Mouse (Mus musculus) kidney, adult 9 months (tissue): ENCODE results near the gene Gm10959.
"Not testable (repeated sequence)": the region's sequence is repeated elsewhere in the genome, so short reads cannot be mapped to it uniquely, and the experiment has no call there.

ENCODE experiments used
- DNase-seq: peaks from one replicate; pipeline ENCODE4 v3.0.0; 2022

Gm10959 gene

DNA sequence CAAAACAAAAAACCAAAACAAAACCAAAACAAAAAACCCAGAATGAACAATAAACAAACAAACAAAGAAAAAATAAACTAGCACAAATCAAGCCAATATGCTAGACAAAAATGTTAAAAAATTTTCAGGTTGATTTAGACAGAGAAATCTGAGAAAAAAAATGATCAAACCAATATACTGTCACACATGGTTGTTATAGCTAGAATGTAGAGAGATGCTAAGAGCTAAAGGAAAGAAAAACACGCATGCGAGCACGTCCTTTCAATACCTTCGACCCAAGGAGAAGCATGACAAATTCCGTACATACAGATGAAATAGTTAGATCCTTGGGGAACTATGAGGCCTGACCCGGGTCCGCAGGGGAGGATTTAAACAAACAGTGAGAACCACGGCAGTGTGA, at the start of gene Gm10959:
Gm10959 (minus strand) TSS at position 101 of the 400 bp plus-strand sequence.
- no peak for DNase-seq

DNA sequence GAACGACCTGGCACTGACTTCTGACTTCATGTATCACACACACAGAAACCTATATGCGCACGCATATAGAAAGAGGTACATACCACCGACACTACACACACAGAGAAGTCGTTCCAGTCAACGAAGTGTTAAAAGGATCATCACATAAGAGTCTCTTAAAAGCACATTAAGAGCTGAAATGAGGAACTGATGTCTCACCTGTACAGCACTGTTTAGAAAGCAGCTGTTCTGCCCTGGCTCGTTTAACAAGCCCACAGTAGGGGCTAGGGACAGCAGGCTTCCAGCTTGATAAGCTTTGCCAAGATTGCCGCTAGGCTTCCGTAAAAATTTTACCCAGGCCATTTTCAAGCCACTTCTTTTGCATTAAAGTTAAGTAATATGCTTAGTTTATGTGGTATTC, 49.2 kb upstream of the Gm10959 start:
- no peak for DNase-seq

DNA sequence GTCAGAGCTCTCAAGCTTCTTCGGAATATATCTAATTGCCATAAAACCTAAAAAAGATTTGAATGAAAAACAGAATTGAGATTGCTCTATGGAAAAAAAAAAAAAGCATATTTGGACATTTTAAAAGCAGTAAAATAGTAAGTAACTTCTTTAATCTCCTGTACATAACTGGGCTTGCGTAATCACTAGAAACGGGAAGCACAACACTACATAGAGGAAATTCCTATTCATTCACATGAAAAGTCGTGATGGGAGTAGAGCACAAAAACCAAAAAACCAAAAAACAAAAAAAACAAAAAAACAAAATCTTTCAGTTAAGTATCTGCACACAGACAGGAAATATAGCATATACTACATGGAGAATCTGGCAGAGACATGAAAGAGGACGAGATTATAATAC, 45.1 kb upstream of the Gm10959 start:
- DNase-seq: no peak

DNA sequence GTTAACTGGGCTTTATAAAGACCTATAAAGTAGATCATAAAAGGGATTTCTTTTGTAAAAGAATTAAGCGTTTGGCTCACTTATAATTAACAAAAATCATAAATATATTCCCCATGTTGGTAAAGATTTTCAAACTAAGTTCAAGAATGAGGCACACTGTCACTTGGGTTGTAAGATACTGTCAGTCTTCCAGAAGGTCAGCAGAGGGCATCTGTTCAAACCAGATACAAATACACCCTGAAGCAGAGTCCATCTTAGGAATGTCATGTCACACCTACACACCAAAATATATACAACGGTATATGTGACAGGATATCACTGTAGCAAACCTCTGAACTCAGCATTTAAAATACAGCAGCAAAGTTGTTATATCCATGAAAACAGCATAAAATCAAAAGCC, 31.0 kb upstream of the Gm10959 start:
- DNase-seq: no peak

DNA sequence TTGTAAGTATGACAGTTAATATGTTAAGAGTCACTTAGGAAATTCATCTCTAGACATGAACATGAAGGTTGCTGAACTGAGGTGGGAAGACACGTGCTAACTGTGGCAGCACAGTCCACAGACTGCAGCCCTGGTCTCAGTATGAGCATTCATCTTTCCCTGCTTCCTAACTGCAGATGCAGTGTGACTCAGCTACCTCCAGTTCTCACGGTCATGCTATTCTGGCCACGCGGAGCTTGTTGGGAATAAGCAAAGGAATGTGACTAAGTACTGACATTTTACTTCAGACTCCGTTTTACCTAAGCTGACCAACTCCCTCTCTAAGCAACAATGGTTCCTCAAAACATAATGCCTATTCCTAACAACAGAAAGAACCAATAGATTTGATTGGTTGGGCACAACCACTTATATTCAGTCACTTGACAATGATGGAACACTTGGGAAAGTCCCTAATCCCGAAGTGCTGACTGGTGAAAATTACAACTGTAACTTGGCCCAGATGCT, 24.3 kb upstream of the Gm10959 start:
- DNase-seq: no peak

DNA sequence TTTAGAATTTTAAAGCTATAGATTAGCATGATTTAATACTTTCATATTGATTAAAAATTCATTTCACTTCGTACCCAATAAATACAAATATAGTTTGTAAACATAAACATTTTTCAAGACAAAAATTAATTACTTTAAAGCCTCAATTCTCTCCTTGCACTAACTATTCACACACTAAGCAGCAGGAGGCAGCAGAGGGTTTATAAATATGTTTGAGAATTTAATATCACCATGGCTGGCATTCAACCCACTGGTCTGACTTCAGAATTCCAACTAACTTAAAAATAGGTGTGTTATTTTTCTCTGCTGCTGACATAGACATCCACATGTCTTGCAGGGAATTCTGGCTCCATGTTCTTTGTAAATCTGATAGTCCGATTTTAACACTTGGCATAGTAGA, 20.1 kb upstream of the Gm10959 start:
- peak; percentile 50 for DNase-seq

DNA sequence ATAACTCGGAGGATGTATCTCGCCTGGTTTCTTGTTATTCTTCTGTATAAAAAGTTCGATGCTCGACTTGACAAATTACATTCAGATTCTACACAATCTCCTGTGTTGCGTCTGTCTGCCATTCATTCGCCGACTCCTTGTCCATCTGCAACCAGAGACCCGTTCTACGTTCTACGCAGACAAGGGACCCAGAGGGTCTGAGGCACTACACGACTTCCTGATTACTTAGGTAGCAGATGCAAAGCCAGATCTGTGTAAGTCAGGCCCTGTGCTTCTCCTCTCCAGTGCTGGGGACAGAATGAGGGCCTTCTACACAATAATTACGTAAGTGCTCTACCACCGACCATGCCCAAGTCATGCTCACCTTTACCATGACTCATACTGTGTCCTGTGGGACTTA, 18.0 kb upstream of the Gm10959 start:
- DNase-seq: not testable (repeated sequence)

DNA sequence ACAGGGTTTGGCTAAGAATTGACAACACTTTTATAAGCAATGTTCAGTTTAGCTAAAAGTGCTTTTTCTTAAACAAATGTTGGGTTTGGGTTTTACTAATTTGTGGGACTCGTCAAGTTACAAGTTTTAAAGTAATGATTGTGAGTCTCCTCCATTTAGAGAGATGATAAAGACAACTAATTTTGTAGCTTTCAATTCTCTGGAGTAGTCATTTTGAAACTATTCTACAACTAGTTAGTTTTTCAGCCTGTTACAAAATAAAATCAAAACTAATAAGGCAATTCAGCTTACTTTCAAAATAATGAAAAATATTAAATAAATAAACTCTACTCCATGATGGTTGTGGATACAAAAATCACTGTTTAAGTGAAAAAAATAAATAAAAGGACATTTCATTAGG, 13.3 kb upstream of the Gm10959 start:
- DNase-seq: no peak

DNA sequence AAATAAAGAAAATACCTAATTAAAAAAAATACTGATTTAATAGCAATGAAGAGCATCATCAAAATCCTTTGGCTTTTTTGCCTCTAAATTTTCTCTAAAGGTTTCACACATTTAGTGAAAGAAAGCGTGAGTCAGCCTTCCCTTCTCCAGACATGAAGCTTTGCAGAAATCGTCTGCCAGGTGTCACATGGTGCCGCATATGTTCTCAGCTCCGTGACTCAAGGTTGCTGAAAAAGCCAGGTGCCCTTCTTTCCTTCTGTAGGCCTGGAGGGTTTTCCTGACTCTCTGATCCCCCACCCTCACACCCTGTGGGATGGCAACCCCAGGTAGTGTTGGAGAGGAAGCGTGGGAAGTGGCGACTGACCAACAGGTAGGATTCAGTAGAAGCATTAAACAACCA, 10.6 kb upstream of the Gm10959 start:
- DNase-seq: no peak

DNA sequence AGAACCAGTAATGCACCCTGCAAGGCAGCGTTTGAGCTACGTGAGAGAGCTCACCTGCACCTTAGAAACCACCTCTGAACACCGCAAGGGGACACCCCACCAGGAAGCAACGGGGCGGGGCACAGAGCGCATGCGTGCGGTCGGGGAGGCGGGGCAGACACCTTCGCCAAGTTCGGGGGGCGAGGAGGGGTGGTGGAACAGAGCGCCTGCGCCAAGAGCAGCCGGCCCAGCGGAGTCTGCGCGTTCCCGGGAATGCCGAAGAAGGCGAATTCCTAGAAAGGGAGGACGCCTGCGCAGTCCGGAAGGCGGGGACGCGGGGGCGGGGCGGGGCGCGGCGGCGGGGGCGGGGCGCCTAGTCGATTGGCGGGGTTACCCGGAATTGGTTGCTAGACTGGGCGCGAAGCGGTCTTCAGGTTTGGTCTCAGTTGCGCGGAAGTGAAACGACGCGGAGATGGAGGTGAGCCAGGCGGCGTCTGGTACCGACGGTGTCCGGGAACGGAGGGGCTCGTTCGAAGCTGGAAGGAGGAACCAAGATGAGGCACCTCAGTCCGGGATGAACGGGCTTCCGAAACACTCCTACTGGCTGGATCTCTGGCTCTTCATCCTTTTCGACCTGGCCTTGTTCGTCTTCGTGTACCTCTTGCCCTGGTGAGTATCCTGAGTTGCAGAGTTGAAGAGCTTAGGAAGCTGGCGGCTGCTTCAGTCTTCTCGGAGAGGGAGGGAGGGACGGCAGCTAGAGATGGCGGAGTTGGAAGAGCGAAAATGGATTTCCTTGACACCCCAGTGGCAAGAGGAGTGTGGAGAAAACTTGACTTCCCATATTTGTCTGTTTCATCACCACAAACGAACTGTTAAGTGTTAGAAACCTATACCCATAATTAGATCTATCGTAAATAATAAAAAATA, 5.1 kb upstream of the Gm10959 start, which contains the start of gene 1810037I17Rik:
1810037I17Rik (plus strand) TSS at position 195 of the 906 bp plus-strand sequence.
- peak; percentile 97 for DNase-seq

DNA sequence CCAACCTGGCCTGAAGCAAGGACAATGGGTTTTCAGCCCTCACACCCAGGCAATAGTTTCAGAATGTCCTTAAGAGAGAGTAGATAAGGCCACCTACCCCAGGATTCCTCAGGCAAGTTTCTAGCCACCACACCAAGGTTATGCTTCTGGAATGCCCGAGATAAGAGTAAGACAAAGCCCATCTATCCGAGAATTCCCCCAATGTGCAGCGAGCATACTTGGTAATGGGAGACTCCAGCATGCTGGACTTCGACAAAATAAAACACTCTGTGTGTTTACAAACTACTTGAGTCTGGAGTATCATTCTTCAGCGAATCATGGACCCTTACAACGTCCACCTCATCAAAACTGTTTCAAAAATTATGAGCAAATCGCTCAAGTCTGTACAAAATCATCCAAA, 4.0 kb upstream of the Gm10959 start:
- no peak for DNase-seq

DNA sequence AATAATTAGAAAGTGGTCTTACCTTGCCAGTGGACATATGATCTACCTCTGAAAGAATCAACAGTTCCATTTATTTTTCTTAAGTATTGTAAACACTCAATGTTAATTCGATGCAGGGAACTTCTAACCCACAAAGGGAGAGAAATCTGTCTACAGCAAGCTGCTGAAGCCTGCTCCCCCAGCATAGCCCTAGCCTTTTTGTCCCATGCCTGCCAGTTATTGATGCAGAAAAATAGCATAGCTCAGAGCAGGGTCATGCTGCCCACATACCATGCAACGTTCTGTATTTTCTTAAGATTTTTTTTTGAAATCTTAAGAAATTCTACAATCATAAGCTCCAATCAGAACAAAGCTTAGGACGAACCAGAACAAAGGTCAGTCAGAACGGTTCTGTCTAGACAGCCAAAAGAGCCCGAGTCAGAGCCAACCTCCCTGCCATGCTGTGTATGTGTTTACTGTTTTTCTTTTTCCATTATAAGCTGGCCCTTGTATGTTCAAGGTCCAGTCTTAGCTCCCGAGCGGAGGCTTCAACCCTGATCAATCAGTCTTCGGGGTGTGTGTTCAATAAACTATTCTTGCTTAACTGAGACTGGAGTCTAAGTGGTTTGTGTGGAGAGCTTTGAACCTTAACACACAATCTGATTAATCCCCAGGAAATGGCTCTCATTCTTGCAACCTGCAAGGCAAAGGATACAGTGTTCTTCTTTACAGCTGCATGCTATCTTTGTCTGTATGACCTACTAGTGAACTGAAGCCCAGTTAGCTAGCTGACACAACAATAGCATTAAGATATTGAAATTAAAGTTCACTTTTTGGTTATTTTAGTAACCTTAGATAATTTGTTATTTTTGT, 2.7 kb upstream of the Gm10959 start:
- peak; percentile 65 for DNase-seq

DNA sequence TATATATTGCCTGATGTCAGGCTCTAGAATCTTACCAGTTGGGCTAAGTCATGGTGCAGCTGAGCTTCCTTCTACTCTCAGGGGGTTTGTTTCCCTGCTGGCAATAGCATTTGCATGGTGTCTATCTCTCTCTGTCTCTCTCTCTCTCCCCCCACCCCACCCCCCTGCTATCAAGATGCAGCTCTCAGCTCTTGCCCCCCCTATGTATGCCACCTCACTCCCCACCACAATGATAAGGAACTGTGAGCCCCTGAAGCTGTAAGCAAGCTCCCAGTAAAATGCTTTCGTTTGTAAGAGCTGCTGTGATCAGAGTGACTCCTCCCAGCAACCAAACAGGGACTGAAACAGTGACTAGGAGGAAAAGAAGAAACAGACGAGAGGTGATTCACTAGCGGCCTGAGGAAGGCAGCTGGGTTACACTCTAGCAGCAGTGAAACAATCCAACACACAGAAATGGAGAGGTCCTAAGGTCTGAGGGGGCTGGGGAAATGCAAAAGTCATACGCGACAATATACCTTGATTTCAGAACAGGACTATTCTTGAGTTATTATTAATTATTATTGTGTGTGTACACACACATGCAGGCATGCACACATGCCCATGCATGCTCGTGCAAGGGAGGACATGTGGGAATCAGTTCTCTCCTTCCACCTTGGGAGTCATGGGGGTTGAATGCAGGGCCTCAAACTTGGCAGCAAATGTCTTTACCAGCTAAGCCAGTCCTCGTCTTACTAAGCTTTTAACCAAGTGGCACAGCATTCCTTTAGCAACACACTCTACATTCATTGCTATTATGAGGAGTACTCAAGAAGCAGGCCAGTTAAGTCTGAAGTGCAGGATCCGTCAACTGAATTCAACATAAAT, 1.6 kb upstream of the Gm10959 start:
- DNase-seq: no peak

DNA sequence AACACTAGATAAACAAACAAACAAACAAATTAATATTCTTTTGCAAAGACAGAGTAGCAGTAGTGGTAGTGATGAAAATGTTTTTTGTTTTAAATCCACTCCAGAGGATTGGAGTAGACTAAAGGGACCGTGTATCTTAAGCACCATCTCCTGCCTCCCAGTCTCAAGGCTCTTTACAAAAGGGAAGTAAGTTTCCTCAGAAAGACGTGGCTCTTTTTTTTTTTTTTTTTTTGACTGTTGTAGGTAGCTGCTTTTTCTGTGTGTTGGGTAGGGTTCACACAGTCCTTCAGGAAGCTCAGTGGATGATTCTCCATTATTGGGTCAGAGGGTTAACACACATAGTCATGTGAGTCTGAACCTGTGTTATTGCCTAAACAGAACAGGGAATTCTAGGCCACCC, 488 bp downstream of the Gm10959 start:
- no peak for DNase-seq

DNA sequence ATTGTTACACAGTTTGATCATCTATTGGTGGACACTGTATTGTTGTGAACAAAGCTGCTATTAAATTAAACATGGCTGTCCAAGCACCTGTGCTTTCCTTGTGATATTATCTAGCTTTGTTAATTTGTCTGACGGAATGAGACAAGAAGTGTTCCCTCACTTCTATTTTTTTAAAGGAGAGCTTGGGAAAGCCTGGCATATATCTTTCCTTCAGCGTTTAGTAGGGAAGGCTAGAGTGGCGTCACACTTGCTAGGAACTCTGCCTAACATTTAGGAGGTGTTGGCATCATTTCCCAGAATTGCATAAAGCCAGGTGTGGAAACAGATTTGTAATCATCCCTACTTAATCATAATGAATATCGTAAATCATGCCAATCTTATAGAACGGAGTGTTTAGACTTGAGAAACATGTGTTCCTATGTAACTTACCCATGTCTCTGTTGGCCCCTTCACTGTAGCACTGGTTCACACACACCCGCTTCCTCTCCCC, 2.9 kb downstream of the Gm10959 start:
- DNase-seq: no peak

DNA sequence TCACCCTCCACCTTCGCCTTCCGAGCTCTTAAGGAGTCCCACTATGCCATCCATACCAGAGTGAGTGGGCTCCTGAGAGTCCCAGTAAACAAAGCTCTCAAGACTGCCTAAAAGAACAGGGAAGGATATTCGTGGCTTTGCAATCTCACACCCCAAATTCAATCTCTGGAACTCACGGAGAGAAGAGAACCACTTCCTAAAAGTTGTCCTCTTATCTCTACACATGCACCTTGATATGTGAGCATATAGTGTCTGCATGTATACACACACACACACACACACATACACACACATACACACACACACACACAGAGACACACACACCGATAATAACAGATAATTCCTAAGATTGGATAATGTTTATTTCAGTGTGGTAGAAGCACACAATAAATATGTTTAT, 3.7 kb downstream of the Gm10959 start:
- DNase-seq: no peak

DNA sequence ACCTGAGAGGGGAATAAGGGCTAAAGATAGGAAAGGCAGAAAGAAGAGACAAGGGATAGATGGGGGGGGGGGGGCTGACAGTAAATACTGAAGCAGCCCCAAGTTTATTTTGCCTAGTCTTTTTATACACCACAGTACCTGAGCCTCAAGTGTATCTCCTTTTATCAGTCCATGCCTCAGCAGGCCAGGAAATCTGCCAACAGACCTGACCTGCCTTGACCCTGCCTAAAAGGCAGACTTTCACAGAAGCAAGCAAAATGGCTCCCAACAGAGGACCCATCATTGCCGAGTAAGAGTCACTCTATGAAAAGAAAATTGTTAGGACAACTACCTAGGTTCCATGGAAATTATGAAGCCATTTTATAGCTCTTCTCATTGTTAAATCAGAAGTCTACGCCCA, 11.3 kb downstream of the Gm10959 start:
- DNase-seq: no peak

DNA sequence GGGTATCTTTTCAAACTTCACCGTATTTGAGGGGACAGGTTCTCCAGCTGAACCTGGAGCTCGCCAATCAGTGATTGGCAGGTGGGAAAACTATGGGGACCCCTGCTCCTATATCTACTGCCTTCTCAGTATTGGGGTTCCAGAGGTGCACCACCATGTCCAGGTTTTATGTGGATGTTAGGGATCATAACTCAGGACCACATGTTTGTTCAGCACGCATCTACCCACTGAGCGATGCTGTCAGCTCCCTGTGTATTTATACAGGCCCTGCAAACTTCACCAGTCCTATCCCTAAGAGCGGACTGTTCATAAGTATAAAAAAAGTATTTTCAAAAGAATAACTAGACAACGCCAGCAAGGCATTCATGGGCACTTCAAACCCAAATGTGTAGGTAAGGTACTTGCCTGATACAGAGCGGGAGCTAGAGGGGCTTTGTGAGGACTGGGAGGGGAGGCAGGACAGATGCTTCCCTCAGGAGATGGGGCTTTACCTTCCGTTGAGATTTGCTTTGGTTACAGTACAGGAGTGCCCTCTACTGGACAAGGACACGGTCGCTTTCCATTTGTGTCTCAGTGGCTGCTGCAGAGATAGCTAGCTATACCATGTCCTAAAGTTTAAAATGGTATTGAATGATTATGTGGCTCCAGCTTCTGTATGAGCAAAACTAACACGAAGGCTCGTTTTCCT, 15.3 kb downstream of the Gm10959 start:
- peak; percentile 48 for DNase-seq

DNA sequence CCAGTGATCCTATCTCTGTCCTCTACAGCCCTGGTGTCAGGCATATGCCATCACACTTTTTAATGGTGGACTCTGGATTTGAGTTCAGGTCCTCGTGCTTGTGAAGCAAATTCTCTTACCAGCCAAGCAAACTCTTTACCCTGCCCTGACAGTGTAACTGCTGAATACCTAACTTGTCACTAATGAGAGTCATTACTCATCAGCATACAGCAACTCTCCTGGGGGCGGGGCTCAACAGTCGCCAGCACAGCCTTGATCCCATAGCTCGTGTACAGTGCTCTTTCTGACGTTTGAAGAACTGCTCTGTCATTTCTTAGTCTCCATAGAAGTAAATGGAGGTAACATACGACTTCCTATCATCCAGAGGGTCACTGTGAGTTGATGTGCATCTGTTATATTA, 20.9 kb downstream of the Gm10959 start:
- no peak for DNase-seq

DNA sequence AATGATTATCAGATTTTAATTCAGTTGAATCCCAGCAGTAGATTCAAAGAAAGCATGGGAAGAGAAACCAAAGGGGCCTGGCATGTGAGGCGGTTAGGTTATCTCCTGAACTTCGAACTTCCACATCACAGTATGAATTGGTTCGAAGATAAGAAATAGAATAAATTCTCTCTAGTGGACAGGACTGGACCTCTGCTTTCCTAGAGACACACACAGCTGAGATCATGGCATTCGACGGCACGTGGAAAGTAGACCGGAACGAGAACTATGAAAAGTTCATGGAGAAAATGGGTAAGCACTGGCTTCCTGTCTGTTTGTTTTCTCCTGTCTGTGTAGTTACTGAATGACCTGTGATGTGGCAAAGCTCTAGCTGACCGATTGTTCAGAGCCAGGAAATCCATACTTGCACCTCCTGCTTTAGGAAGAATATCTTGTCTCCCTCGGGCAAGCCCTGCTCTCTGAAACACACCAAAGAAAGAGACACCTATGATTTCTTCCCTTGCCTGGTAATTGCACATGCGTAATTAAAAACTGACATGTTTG, 23.9 kb downstream of the Gm10959 start:
- DNase-seq: no peak

DNA sequence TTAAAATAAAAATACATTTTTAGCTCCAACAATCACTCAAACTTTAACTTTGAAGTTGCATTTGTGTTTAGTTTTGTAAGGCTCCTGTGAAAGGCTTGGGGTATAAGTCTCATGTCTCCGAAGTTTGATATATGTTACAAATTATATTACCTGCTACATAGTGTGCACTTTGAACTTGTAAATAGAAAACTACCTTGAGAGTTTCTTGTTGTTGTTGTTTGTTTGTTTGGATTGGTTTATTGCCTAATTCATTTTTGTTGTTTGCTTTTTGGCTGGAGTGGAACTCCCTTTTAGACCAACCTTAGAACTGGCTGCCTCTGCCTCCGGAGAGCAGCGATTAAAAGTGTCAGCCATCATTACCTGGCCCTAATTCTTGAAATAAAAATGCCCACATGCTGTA, 24.4 kb downstream of the Gm10959 start, which contains the start of gene Fabp2:
Fabp2 (plus strand) TSS at position 301 of the 400 bp plus-strand sequence.
- no peak for DNase-seq
